Mouse (Mus musculus) MEL (cell line): ENCODE measurements around the gene Rasgef1b.

Experiments
- CTCF ChIP-seq, 3 experiments: IDR thresholded peaks in 2 of 3; conservative IDR thresholded peaks in 1 of 3; 2 replicates each; pipeline ENCODE4 v1.5.1; 2011 to 2012; ENCODE audit warnings: low read length in 3 of 3, low read depth in 2 of 3, mild to moderate bottlenecking in 2 of 3, improper control_type of control experiment in 1 of 3, inconsistent platforms in 1 of 3, mixed read lengths in 1 of 3, moderate library complexity in 1 of 3; ENCODE audit not compliant: control insufficient read depth in 1 of 3, insufficient read depth in 1 of 3, poor library complexity in 1 of 3, severe bottlenecking in 1 of 3
- GABPA ChIP-seq: IDR thresholded peaks from 2 replicates; pipeline ENCODE4 v1.6.1; 2012; ENCODE audit warnings: low read depth, mild to moderate bottlenecking, inconsistent platforms, low read length, improper control_type of control experiment, moderate library complexity
- GATA1 ChIP-seq: IDR thresholded peaks from 2 replicates; pipeline ENCODE4 v1.6.1; 2011; ENCODE audit warnings: low read depth, low read length, improper control_type of control experiment
- MAFK ChIP-seq: IDR thresholded peaks from 2 replicates; pipeline ENCODE4 v1.6.1; 2011; ENCODE audit warnings: low read depth, mild to moderate bottlenecking, low read length, improper control_type of control experiment, borderline replicate concordance
- MAZ ChIP-seq: IDR thresholded peaks from 2 replicates; pipeline ENCODE4 v1.6.1; 2012; ENCODE audit warnings: low read depth, mild to moderate bottlenecking, inconsistent platforms, low read length, improper control_type of control experiment
- MYC ChIP-seq: IDR thresholded peaks from 2 replicates; pipeline ENCODE4 v1.6.1; 2011; ENCODE audit warnings: low read depth, mild to moderate bottlenecking, low read length, improper control_type of control experiment, moderate library complexity
- POLR2A ChIP-seq, 2 experiments: IDR thresholded peaks; 2 replicates each; pipeline ENCODE4 v1.6.1; 2011 to 2012; ENCODE audit warnings: low read length in 2 of 2, mild to moderate bottlenecking in 2 of 2, control low read depth in 1 of 2, improper control_type of control experiment in 1 of 2, low read depth in 1 of 2, moderate library complexity in 1 of 2; ENCODE audit not compliant: control insufficient read depth in 1 of 2, insufficient read depth in 1 of 2, poor library complexity in 1 of 2
- RAD21 ChIP-seq: IDR thresholded peaks from 2 replicates; pipeline ENCODE4 v1.6.1; 2011; ENCODE audit warnings: mild to moderate bottlenecking, low read depth, low read length, improper control_type of control experiment
- TAL1 ChIP-seq: IDR thresholded peaks from 2 replicates; pipeline ENCODE4 v1.6.1; 2012; ENCODE audit warnings: mild to moderate bottlenecking, inconsistent platforms, low read length, moderate library complexity, mixed read lengths
- USF1 ChIP-seq: IDR thresholded peaks from 2 replicates; pipeline ENCODE4 v1.6.1; 2014; ENCODE audit warnings: low read depth, mild to moderate bottlenecking, inconsistent platforms, low read length, improper control_type of control experiment, moderate library complexity
- ZC3H11A ChIP-seq: IDR thresholded peaks from 2 replicates; pipeline ENCODE4 v1.6.1; 2012; ENCODE audit warnings: low read depth, mild to moderate bottlenecking, inconsistent platforms, low read length, improper control_type of control experiment
- ZNF384 ChIP-seq: IDR thresholded peaks from 2 replicates; pipeline ENCODE4 v1.6.1; 2012; ENCODE audit warnings: low read depth, mild to moderate bottlenecking, inconsistent platforms, low read length, improper control_type of control experiment

GRCm38 (mm10) chr5:99438526-99438925 lies 290.3 kb downstream of the Rasgef1b start:
- no peak for TF ChIP-seq MAFK
- TF ChIP-seq TAL1 = no peak
- TF ChIP-seq CTCF (IDR thresholded peaks at IDR 0.05 in 2 of 3, conservative IDR thresholded peaks at IDR 0.05 in 1 of 3; ENCODE audit: control insufficient read depth in 1 of 3, insufficient read depth in 1 of 3, low read depth in 2 of 3, low read length in 3 of 3, poor library complexity in 1 of 3, severe bottlenecking in 1 of 3) = no peak
- TF ChIP-seq USF1 = no peak
- TF ChIP-seq GATA1 = no peak
- no peak for TF ChIP-seq GABPA
- TF ChIP-seq POLR2A (IDR thresholded peaks at IDR 0.05; ENCODE audit: control insufficient read depth in 1 of 2, insufficient read depth in 1 of 2, low read depth in 1 of 2, low read length in 2 of 2, poor library complexity in 1 of 2) = no peak
- TF ChIP-seq MAZ = no peak
- no peak for TF ChIP-seq ZC3H11A
- no peak for TF ChIP-seq MYC
- TF ChIP-seq RAD21 = no peak
- no peak for TF ChIP-seq ZNF384
